Mouse (Mus musculus): ENCODE measurements around the gene Olfr152. TPM values are rescaled to one million over a fixed set of nuclear protein-coding genes. Genes with fewer than 3 reads are reported as not detected.

The Olfr152 gene
- polyA plus RNA-seq (2014; fragmentation: Nextera tagmentation; extraction: Ambion mirVana), result not detected in 2 replicates

- no peak within 1 kb of the TSS for H3K4me2 ChIP-seq (ENCODE audit: low read length)
- WGBS, result 79% methylated on average over 4 of the region's 4 CpGs
Measured at GRCm38 (mm10) chr2:87779183-87779582, at the start of gene Olfr152. TSS of gene Olfr152 (plus strand) at chr2:87779483.

GRCm38 (mm10) chr2:87739878-87740277, 39.4 kb upstream of the Olfr152 start, which contains the start of gene Olfr1138:
TSS of gene Olfr1138 (minus strand) at chr2:87739978.
- Histone ChIP-seq H3K9me3 (replicated peaks; ENCODE audit: control insufficient read depth, low read length) (no peaks in the 10 kb centered on the region), H3K27ac (ENCODE audit: low read depth, low read length) (no peak within 1 kb of the TSS), H3K4me2 (ENCODE audit: low read length) (no peak within 1 kb of the TSS), H3K4me3 (ENCODE audit: low read depth, low read length) (no peak within 1 kb of the TSS), H3K27me3 (replicated peaks; ENCODE audit: control insufficient read depth, insufficient read depth, low read length) (no peaks in the 10 kb centered on the region), H3K9ac (ENCODE audit: low read length) (no peak within 1 kb of the TSS), H3K36me3 (ENCODE audit: control insufficient read depth, insufficient read depth, low read length) (no peaks in the 10 kb centered on the region), H3K4me1 (ENCODE audit: control insufficient read depth, insufficient read depth, low read length) (no peaks in the 10 kb centered on the region)
- DNase-seq (ENCODE audit: low spot score) (no peak), ATAC-seq (no peak)
- 82% methylated on average over 1 of the region's 1 CpGs for WGBS

More at GRCm38 (mm10) chr2:87779183-87779582, at the start of gene Olfr152:
- no peaks in the 10 kb centered on the region for H3K4me1 ChIP-seq (ENCODE audit: control insufficient read depth, insufficient read depth, low read length)
- H3K4me3 ChIP-seq (ENCODE audit: low read depth, low read length), result no peak within 1 kb of the TSS
- no peaks in the 10 kb centered on the region for H3K36me3 ChIP-seq (ENCODE audit: control insufficient read depth, insufficient read depth, low read length)
- H3K9me3 ChIP-seq (replicated peaks; ENCODE audit: control insufficient read depth, low read length), result no peaks in the 10 kb centered on the region
- H3K9ac ChIP-seq (ENCODE audit: low read length), result no peak within 1 kb of the TSS
- no peak within 1 kb of the TSS for H3K27ac ChIP-seq (ENCODE audit: low read depth, low read length)
- H3K27me3 ChIP-seq (replicated peaks; ENCODE audit: control insufficient read depth, insufficient read depth, low read length), result no peaks in the 10 kb centered on the region
- ATAC-seq (no peak), DNase-seq (ENCODE audit: low spot score) (no peak)

DNA sequence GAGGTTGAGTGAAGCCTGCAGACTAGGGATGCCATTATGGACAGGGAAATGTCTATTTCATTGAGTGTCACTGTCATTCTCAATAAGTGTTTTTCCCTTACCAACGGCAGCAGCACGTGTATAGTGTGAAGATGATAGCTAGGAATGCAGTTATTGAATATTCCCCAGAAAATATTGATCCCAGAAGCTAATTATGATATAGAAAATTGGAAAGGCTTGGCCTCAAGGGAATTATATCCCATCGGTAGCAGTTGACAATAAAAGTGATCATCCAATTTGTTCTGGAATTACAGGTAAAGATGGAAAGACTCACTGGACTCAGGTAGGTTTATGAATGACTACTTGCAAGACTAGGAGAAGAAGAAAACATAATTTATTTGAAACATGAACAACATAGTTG, 35.8 kb upstream of the Olfr152 start, which contains the start of gene Olfr1140:
TSS of gene Olfr1140 (plus strand) at position 301 of the 400 bp plus-strand sequence.
- H3K27me3 ChIP-seq (replicated peaks; ENCODE audit: control insufficient read depth, insufficient read depth, low read length), result no peaks in the 10 kb centered on the region
- H3K36me3 ChIP-seq (ENCODE audit: control insufficient read depth, insufficient read depth, low read length), result no peaks in the 10 kb centered on the region
- WGBS, result 77% methylated on average over 3 of the region's 3 CpGs
- ATAC-seq (no peak), DNase-seq (ENCODE audit: low spot score) (no peak)
- no peak within 1 kb of the TSS for H3K27ac ChIP-seq (ENCODE audit: low read depth, low read length)
- no peaks in the 10 kb centered on the region for H3K4me1 ChIP-seq (ENCODE audit: control insufficient read depth, insufficient read depth, low read length)
- no peak within 1 kb of the TSS for H3K4me3 ChIP-seq (ENCODE audit: low read depth, low read length)
- no peaks in the 10 kb centered on the region for H3K9me3 ChIP-seq (replicated peaks; ENCODE audit: control insufficient read depth, low read length)
- no peak within 1 kb of the TSS for H3K4me2 ChIP-seq (ENCODE audit: low read length)
- H3K9ac ChIP-seq (ENCODE audit: low read length), result no peak within 1 kb of the TSS

GRCm38 (mm10) chr2:87753891-87754290, 25.4 kb upstream of the Olfr152 start, which contains the start of gene Olfr1141:
TSS of gene Olfr1141 (minus strand) at chr2:87753991.
- ATAC-seq (no peak), DNase-seq (ENCODE audit: low spot score) (no peak)
- H3K4me1 ChIP-seq (ENCODE audit: control insufficient read depth, insufficient read depth, low read length), result no peaks in the 10 kb centered on the region
- H3K4me3 ChIP-seq (ENCODE audit: low read depth, low read length), result no peak within 1 kb of the TSS
- H3K27ac ChIP-seq (ENCODE audit: low read depth, low read length), result no peak within 1 kb of the TSS
- H3K4me2 ChIP-seq (ENCODE audit: low read length), result no peak within 1 kb of the TSS
- H3K9me3 ChIP-seq (replicated peaks; ENCODE audit: control insufficient read depth, low read length), result no peaks in the 10 kb centered on the region
- 79% methylated on average over 1 of the region's 1 CpGs for WGBS
- H3K27me3 ChIP-seq (replicated peaks; ENCODE audit: control insufficient read depth, insufficient read depth, low read length), result no peaks in the 10 kb centered on the region
- no peak within 1 kb of the TSS for H3K9ac ChIP-seq (ENCODE audit: low read length)
- no peaks in the 10 kb centered on the region for H3K36me3 ChIP-seq (ENCODE audit: control insufficient read depth, insufficient read depth, low read length)

DNA sequence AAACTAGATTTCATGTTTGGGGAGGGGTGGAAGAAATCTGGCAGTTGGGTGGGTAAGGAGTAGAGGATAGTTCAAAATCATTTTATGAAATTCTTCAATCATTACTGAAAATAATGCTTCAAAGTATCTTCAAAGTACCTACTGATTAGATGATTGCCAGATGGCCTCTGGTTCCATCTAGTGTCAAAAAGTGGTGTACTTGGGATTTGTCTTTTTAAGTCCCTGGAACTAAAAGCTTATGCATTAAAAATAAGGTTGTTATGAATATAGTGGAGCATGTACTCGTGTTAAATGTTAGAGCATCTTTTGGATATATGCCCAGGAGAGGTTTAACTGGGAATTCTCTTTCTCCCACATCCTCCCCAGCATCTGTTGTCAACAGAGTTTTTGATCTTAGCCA, 3.1 kb upstream of the Olfr152 start:
- Histone ChIP-seq H3K4me2 (ENCODE audit: low read length) (no peak overlapping the region), H3K27me3 (replicated peaks; ENCODE audit: control insufficient read depth, insufficient read depth, low read length) (no peaks in the 10 kb centered on the region), H3K9me3 (replicated peaks; ENCODE audit: control insufficient read depth, low read length) (no peaks in the 10 kb centered on the region), H3K4me1 (ENCODE audit: control insufficient read depth, insufficient read depth, low read length) (no peaks in the 10 kb centered on the region), H3K36me3 (ENCODE audit: control insufficient read depth, insufficient read depth, low read length) (no peaks in the 10 kb centered on the region), H3K4me3 (ENCODE audit: low read depth, low read length) (no peak overlapping the region), H3K9ac (ENCODE audit: low read length) (no peak overlapping the region), H3K27ac (ENCODE audit: low read depth, low read length) (no peak overlapping the region)
- DNase-seq (ENCODE audit: low spot score), result no peak
- WGBS, result 55% methylated on average over 1 of the region's 1 CpGs
- no peak for ATAC-seq

- no peaks in the 10 kb centered on the region for H3K36me3 ChIP-seq (ENCODE audit: control insufficient read depth, insufficient read depth, low read length)
- no peak within 1 kb of the TSS for H3K27ac ChIP-seq (ENCODE audit: low read depth, low read length)
- H3K4me1 ChIP-seq (ENCODE audit: control insufficient read depth, insufficient read depth, low read length), result no peaks in the 10 kb centered on the region
- no peak within 1 kb of the TSS for H3K4me2 ChIP-seq (ENCODE audit: low read length)
- no peak for DNase-seq (ENCODE audit: low spot score)
- H3K27me3 ChIP-seq (replicated peaks; ENCODE audit: control insufficient read depth, insufficient read depth, low read length), result no peaks in the 10 kb centered on the region
- no peak within 1 kb of the TSS for H3K4me3 ChIP-seq (ENCODE audit: low read depth, low read length)
- no peak for ATAC-seq
- no peaks in the 10 kb centered on the region for H3K9me3 ChIP-seq (replicated peaks; ENCODE audit: control insufficient read depth, low read length)
- H3K9ac ChIP-seq (ENCODE audit: low read length), result no peak within 1 kb of the TSS
Measured at GRCm38 (mm10) chr2:87800292-87800691, 21.0 kb downstream of the Olfr152 start, which contains the start of gene Olfr1143. TSS of gene Olfr1143 (plus strand) at chr2:87800592.

DNA sequence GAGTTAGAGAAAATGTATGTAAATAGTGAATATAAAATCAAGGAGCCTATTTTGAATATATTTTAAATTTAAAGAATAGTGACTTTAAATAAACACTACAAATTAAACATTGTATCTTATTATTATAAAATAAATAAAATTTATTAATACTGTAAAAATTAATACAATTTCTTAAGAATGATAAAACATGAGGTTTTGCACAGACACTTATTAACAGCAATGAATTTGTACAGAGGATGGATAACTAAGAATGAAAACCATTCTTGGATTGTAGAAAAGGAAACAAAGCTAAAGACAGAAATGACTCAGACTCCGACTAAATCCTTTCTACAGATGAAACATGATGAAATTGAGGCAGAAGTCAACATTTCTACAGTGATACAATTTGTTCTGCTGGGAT, 30.2 kb downstream of the Olfr152 start, which contains the start of gene Olfr1145:
TSS of gene Olfr1145 (plus strand) at position 301 of the 400 bp plus-strand sequence.
- 78% methylated on average over 1 of the region's 1 CpGs for WGBS
- no peak within 1 kb of the TSS for H3K4me3 ChIP-seq (ENCODE audit: low read depth, low read length)
- ATAC-seq (no peak), DNase-seq (ENCODE audit: low spot score) (no peak)
- H3K4me2 ChIP-seq (ENCODE audit: low read length), result no peak within 1 kb of the TSS
- no peaks in the 10 kb centered on the region for H3K27me3 ChIP-seq (replicated peaks; ENCODE audit: control insufficient read depth, insufficient read depth, low read length)
- no peaks in the 10 kb centered on the region for H3K9me3 ChIP-seq (replicated peaks; ENCODE audit: control insufficient read depth, low read length)
- no peaks in the 10 kb centered on the region for H3K36me3 ChIP-seq (ENCODE audit: control insufficient read depth, insufficient read depth, low read length)
- H3K9ac ChIP-seq (ENCODE audit: low read length), result no peak within 1 kb of the TSS
- no peak within 1 kb of the TSS for H3K27ac ChIP-seq (ENCODE audit: low read depth, low read length)
- H3K4me1 ChIP-seq (ENCODE audit: control insufficient read depth, insufficient read depth, low read length), result no peaks in the 10 kb centered on the region

GRCm38 (mm10) chr2:87830233-87830632, 51.0 kb downstream of the Olfr152 start, which contains the start of gene Olfr1148:
TSS of gene Olfr1148 (plus strand) at chr2:87830533.
- Histone ChIP-seq H3K36me3 (ENCODE audit: control insufficient read depth, insufficient read depth, low read length) (no peaks in the 10 kb centered on the region), H3K9ac (ENCODE audit: low read length) (no peak within 1 kb of the TSS), H3K4me3 (ENCODE audit: low read depth, low read length) (no peak within 1 kb of the TSS), H3K4me1 (ENCODE audit: control insufficient read depth, insufficient read depth, low read length) (no peaks in the 10 kb centered on the region), H3K27me3 (replicated peaks; ENCODE audit: control insufficient read depth, insufficient read depth, low read length) (no peaks in the 10 kb centered on the region), H3K27ac (ENCODE audit: low read depth, low read length) (no peak within 1 kb of the TSS), H3K4me2 (ENCODE audit: low read length) (no peak within 1 kb of the TSS), H3K9me3 (replicated peaks; ENCODE audit: control insufficient read depth, low read length) (no peaks in the 10 kb centered on the region)
- WGBS, result 92% methylated on average over 1 of the region's 1 CpGs
- no peak for DNase-seq (ENCODE audit: low spot score)
- no peak for ATAC-seq
